Mouse (Mus musculus) megakaryocyte, adult 5-6 weeks (primary cell): ENCODE measurements around the gene Slc35a1. TPM values are rescaled to one million over a fixed set of nuclear protein-coding genes. Genes with fewer than 3 reads are reported as not detected.
A peak's percentile ranks its signal among the peaks of the same experiment; 100 is the strongest.
"Not testable (repeated sequence)": the region's sequence is repeated elsewhere in the genome, so short reads cannot be mapped to it uniquely, and the experiment has no call there.

Experiments used
- ATAC-seq: 2 replicates; pipeline ENCODE4 v1.8.0; 2016; ENCODE audit warnings: mild to moderate bottlenecking, inconsistent platforms; ENCODE audit not compliant: poor library complexity, severe bottlenecking
- total RNA-seq, 2 experiments: library from RNA; stranded (forward) in 1 of 2; stranded (reverse) in 1 of 2; fragments of 153-499, 151-499 nt in 1 of 2; fragments of 221-1000, 200-1000 nt in 1 of 2; gene quantifications; 2 replicates each; pipeline versions ENCODE4 v1.2.3 to v1.2.4; 2015 to 2017

Gene Slc35a1
- 16.7 and 22.0 TPM in 2 replicates for total RNA-seq (2015)
- 13.3 and 14.9 TPM in 2 replicates for total RNA-seq (2017)

DNA sequence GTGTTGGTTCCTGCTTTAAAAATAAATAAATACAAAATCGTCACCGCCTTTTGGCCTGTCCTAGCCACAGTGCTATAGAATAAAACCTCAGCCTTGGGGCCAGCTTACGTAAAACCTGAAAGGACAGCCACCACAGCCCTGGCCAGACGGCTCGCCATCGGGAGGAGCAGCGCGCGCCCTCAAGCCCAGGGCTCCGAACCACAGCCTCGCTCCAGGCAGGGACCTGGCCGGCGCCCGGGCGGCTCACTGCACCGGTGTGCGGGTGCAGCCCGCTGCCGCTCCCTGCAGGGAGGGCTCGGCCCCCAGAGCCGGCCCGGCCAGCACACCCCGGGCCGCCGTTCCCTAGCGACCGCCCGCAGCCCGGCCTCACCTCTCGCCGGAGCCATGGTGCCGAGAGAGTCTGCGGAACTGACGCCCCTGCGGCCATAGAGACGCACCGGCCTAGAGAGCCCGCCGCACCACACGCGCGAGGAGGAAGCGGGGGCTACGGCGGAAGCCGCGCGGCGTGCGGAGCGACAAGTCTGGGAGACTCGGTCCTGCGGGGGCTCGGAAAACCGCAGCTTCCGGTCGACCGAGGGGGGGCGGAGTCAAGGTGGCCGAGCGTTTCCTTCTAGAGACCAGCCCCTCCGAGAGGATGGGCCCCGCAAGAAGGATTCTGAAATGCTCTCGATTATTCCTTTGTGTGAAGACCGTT, at the start of gene Slc35a1:
Gene Slc35a1 (minus strand): TSS at position 565 of the 694 bp plus-strand sequence.
- ATAC-seq: peak; percentile 99

- ATAC-seq: no peak
These were observed 47.2 kb upstream of the Slc35a1 start for GRCm38 (mm10) chr4:34734461-34734860.

DNA sequence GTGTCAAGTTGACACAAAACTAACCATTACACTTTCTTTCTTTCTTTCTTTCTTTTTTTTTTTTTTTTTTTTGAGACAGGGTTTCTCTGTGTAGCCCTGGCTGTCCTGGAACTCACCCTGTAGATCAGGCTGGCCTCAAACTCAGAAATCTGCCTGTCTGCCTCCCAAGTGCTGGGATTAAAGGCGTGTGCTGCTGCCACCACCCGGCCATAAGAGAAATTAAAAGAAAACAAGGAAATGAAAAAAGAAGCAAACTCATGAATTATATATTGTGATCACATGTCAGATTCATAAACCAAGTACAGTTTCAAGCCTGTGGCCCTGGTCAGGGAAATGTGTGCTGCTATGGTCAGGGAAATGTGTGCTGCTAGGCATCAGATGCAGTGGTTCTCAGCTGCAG, 46.2 kb upstream of the Slc35a1 start:
- ATAC-seq: 0 out of 2 replicates have a peak, but pooled peaks have one; percentile 21

DNA sequence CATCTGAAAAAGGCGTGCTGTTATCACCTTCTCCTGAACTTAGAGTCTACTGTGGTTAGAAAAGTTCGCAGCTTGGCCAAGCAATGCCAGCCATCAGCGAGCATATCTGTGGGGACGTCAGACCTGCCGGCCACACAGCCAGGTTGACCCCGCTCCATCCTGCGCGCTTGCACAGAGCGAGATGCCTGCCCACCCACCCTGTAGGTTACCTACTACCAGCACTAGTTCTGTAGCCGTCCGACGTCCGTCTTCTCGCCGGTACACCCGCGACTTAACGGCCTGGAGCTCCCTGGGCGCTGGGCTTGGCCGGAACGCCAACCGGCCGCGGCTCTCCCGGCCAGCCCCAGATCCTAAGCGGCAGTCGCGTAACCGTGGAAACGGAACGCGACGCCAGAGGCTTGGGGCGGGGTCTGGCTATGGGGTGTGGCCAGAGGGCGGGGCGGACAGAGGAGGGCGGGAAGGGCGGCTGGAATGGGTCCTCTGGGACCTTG, 42.7 kb upstream of the Slc35a1 start, which contains the start of gene Cfap206:
Gene Cfap206 (minus strand): TSS at position 356 of the 491 bp plus-strand sequence.
- peak; percentile 91 for ATAC-seq

GRCm38 (mm10) chr4:34725710-34726109, 38.5 kb upstream of the Slc35a1 start:
- not testable (repeated sequence) for ATAC-seq

DNA sequence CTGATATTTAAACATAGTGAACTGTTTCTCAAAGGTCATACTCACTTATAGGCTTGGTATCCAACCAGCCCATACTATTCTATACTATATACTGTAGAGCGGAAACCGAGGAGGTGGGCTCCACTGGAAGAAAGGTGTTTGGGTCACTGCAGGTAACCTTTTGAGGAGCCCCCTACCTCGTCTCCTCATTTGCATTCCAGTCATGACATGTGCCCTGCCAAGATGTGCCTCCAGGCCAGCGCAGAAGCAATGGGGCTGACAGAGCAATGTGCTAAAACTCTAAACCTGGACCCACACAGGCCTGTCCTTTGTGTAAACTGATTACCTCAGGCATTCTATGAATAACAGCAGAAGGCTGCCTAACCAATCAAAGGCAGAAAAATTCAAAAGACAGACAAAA, 37.1 kb upstream of the Slc35a1 start:
- ATAC-seq: no peak

DNA sequence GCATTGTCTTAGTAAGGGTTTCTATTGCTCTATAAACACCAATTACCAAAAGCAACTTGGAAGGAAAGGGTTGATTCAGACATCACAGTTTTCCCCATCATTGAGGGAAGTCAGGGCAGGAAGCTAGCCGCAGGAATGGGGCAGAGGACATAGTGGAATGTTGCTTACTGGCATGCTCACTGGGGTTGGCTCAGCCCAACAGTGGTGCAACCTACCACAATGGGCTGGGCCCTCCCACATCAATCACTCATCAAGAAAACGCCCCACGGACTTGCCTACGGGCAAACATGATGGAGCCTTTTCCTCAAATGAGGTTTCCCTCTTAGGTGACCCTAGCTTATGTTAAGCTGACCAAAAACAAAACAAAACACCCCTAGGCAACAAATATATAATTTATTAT, 35.9 kb upstream of the Slc35a1 start:
- no peak for ATAC-seq

- ATAC-seq: no peak
These were observed 33.1 kb upstream of the Slc35a1 start for GRCm38 (mm10) chr4:34720127-34720895.

DNA sequence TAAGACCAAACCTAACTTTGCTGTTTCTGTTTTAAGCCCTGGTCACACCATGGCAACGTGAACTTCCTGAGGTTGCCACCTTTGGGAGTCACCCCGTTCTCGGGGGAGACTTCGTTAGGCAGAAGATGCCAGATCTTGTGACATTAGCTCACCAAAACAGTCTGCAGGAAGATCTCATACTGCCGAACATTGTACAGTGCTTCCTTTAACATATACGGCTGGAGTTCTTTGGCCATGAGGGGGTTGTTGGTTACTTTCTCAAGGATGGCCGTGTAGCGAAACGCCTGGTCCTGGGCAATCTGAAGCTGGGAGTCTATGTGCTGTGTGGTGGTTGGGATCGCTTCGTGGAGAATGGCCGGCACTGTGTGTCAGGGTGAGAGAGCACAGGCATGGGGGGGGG, 32.2 kb upstream of the Slc35a1 start:
- ATAC-seq: no peak

- no peak for ATAC-seq
These were observed 27.8 kb upstream of the Slc35a1 start for GRCm38 (mm10) chr4:34715062-34715461.

DNA sequence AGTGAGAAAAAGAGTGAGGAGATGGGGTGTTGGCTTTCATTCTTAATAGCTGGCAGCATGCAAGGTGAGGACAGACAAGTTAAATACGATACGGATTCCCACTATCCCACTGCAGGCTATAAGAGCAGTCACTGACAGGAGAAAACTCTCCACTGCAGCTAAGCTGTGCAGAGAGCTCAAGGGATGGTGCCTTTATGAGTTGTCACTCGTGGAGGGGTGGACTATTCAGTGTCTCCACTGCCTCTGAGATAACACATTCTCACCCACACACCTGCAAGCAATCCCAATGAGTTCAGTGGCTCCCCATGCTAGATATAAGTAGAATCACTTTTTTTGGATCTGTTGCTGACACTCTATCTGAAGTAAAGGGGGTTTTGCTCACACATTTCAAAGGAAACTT, 20.9 kb upstream of the Slc35a1 start:
- ATAC-seq: no peak

- no peak for ATAC-seq
These were observed 20.0 kb upstream of the Slc35a1 start for GRCm38 (mm10) chr4:34707248-34707647.

DNA sequence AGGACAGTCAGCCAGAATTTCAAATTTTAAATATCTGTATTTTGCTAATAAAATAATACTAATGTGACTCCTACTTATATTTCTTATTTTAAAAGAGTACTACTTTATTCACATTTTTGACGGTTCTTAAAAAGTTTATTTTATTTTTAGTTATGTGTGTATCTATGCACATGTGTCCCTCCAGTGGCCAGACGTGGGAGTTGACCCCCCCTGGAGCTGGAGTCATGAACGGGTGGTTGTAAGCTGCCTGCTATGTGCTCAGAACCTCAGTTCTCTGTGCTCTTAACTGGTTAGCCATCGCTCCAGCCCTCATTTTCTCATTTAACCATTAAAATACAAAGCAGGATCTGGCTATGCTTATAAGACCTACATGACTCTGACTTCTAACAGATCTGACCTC, 15.8 kb upstream of the Slc35a1 start:
- no peak for ATAC-seq

DNA sequence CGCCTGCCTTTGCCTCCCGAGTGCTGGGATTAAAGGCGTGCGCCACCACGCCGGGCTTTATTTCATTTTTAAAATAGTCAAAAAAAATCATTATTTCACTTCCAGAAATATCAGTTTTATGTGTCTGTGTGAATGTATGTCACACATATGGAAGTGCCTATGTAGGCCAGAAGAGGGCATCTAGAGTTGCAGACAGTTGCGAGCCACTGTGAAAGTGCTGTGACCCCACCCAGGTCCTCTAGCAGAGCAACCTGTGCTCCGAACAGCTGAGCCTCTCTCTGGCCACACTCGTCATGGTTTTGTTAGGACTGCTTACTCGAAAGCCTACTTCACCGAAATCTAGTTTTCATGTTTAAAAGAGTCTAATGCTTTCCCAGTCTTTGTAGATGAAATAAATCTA, 15.0 kb upstream of the Slc35a1 start:
- no peak for ATAC-seq

GRCm38 (mm10) chr4:34701528-34701927, 14.3 kb upstream of the Slc35a1 start:
- peak; percentile 74 for ATAC-seq

- no peak for ATAC-seq
These were observed 783 bp upstream of the Slc35a1 start for GRCm38 (mm10) chr4:34688021-34688420.

GRCm38 (mm10) chr4:34680530-34680929, 6.7 kb downstream of the Slc35a1 start:
- 0 out of 2 replicates have a peak, but pooled peaks have one; percentile 21 for ATAC-seq

- ATAC-seq: no peak
These were observed 13.5 kb downstream of the Slc35a1 start for GRCm38 (mm10) chr4:34673721-34674120.

GRCm38 (mm10) chr4:34667923-34668322, 19.3 kb downstream of the Slc35a1 start:
- ATAC-seq: no peak

DNA sequence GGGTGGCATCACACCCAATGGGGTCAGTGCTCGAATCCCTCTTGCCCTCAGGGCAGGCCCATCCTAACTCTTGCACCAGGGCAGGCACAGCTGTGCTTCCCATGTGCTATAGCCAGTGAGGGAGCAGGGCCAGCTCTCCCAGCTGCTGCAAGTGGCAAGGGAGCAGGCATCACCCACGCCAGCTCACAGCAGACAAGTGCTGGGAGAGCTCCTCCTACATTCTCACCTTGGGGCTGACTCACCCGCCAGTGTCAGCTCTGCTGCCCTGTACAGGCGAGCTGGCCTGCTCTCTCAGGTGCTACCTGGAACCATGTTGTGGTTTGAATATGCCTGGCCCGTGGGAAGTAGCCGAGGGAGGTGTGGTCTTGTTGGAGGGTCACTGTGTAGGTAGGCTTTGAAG, 25.3 kb downstream of the Slc35a1 start:
- ATAC-seq: no peak

- no peak for ATAC-seq
These were observed 25.7 kb downstream of the Slc35a1 start for GRCm38 (mm10) chr4:34661514-34661913.

DNA sequence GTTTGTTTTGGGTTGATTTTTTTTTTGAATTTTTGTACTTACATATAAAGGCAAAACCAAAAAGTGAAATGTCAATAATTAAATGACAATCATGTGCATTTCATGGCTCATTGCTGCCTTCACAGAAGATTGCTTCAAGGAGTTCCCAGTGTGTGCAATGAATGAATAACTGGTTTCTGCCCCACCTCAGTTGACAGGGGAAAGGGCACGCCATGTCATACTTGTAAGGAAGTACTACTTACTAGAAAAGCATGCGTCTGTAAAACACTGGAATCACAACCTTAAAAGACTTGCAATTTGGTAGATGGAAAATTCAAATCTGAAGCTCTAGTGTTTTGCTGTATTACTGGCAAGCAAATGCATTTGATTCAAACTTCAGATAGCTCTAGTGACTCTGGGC, 28.2 kb downstream of the Slc35a1 start:
- no peak for ATAC-seq
